Mouse (Mus musculus) stomach, embryonic 14.5 days (tissue): ENCODE measurements at regions not wholly inside any gene's neighbourhood (a gene's known extent, or its start where the extent isn't known, plus 50 kb on each side); places are given as distances from the start of the nearest gene placed in this dataset.
"Not testable (repeated sequence)": the region's sequence is repeated elsewhere in the genome, so short reads cannot be mapped to it uniquely, and the experiment has no call there.

Experiments
- ATAC-seq: fragments of 200-750 bp; cut with Nextera tagmentation; 2 replicates; pipeline ENCODE4 v1.8.0; 2017; ENCODE audit warnings: low read depth, moderate TSS enrichment; ENCODE audit not compliant: insufficient number of reproducible peaks, insufficient read depth, low FRiP score
- H3K27ac ChIP-seq: fragments of 300-500 bp; sonication (generic); 2 replicates; pipeline ENCODE4 v1.5.1; 2014; ENCODE audit warnings: mild to moderate bottlenecking, low read length, moderate library complexity, mixed read lengths
- H3K27me3 ChIP-seq: fragments of 300-500 bp; sonication (generic); 2 replicates; pipeline ENCODE4 v1.6.1; 2014; ENCODE audit warnings: low read length, control low read depth, mixed read lengths; ENCODE audit not compliant: control insufficient read depth, insufficient read depth
- H3K36me3 ChIP-seq: fragments of 300-500 bp; sonication (generic); 2 replicates; pipeline ENCODE4 v1.6.1; 2014; ENCODE audit warnings: mild to moderate bottlenecking, control low read depth, low read length, moderate library complexity, mixed read lengths; ENCODE audit not compliant: control insufficient read depth, insufficient read depth
- H3K4me1 ChIP-seq: fragments of 300-500 bp; sonication (generic); 2 replicates; pipeline ENCODE4 v1.6.1; 2014; ENCODE audit warnings: low read length, control low read depth, mixed read lengths; ENCODE audit not compliant: control insufficient read depth, insufficient read depth
- H3K4me2 ChIP-seq: fragments of 300-500 bp; sonication (generic); replicated peaks from 2 replicates; pipeline ENCODE4 v1.6.1; 2014; ENCODE audit warnings: low read depth, low read length, control low read depth
- H3K4me3 ChIP-seq: fragments of 300-500 bp; sonication (generic); 2 replicates; pipeline ENCODE4 v1.5.1; 2014; ENCODE audit warnings: low read depth, low read length, control low read depth
- H3K9ac ChIP-seq: fragments of 300-500 bp; sonication (generic); replicated peaks from 2 replicates; pipeline ENCODE4 v1.6.1; 2014; ENCODE audit warnings: low read depth, mild to moderate bottlenecking, control low read depth, low read length, moderate library complexity, mixed read lengths
- H3K9me3 ChIP-seq: fragments of 300-500 bp; sonication (generic); 2 replicates; pipeline ENCODE4 v1.6.1; 2016; ENCODE audit warnings: low read depth, low read length, control low read depth; ENCODE audit not compliant: control insufficient read depth
- WGBS: fragments of 180-500 bp; shearing (Covaris S2); extraction: QIAGEN DNeasy Blood & Tissue Kit; methylation state at CpG from one replicate; pipeline ENCODE4 v1.1.7; 2014; 5-methylcytosine and 5-hydroxymethylcytosine counted together

- no peaks in the 10 kb centered on the region for H3K4me1 ChIP-seq
- ATAC-seq = no peak
- WGBS = 86% methylated on average over 2 of the region's 2 CpGs
Measured at GRCm38 (mm10) chr16:12798523-12798922, 311.0 kb upstream of the Ercc4 start.

GRCm38 (mm10) chr16:12800181-12800580 lies 309.3 kb upstream of the Ercc4 start:
- no peak for ATAC-seq
- no peaks in the 10 kb centered on the region for H3K36me3 ChIP-seq
- H3K27me3 ChIP-seq = no peaks in the 10 kb centered on the region
- H3K4me1 ChIP-seq = no peaks in the 10 kb centered on the region
- no peak overlapping the region for H3K4me2 ChIP-seq
- WGBS = 82% methylated on average over 1 of the region's 1 CpGs
- H3K9me3 ChIP-seq = no peaks in the 10 kb centered on the region
- no peak overlapping the region for H3K27ac ChIP-seq
- H3K4me3 ChIP-seq = no peak overlapping the region
- no peak overlapping the region for H3K9ac ChIP-seq

More at GRCm38 (mm10) chr16:12798523-12798922, 311.0 kb upstream of the Ercc4 start:
- H3K36me3 ChIP-seq = no peaks in the 10 kb centered on the region
- no peak overlapping the region for H3K9ac ChIP-seq
- no peaks in the 10 kb centered on the region for H3K9me3 ChIP-seq
- no peak overlapping the region for H3K27ac ChIP-seq
- H3K27me3 ChIP-seq = no peaks in the 10 kb centered on the region
- no peak overlapping the region for H3K4me3 ChIP-seq
- H3K4me2 ChIP-seq = no peak overlapping the region

- H3K9me3 ChIP-seq = no peaks in the 10 kb centered on the region
- ATAC-seq = no peak
- no peak overlapping the region for H3K27ac ChIP-seq
- no peak overlapping the region for H3K9ac ChIP-seq
- no peak overlapping the region for H3K4me3 ChIP-seq
- no peak overlapping the region for H3K4me2 ChIP-seq
- 75% methylated on average over 1 of the region's 1 CpGs for WGBS
- no peaks in the 10 kb centered on the region for H3K4me1 ChIP-seq
- no peaks in the 10 kb centered on the region for H3K36me3 ChIP-seq
- no peaks in the 10 kb centered on the region for H3K27me3 ChIP-seq
Measured at GRCm38 (mm10) chr16:12802651-12803050, 306.8 kb upstream of the Ercc4 start.

- Histone ChIP-seq H3K9me3 (no peaks in the 10 kb centered on the region), H3K9ac (no peak overlapping the region), H3K4me1 (no peaks in the 10 kb centered on the region), H3K27me3 (no peaks in the 10 kb centered on the region), H3K27ac (no peak overlapping the region), H3K4me3 (no peak overlapping the region), H3K4me2 (no peak overlapping the region), H3K36me3 (no peaks in the 10 kb centered on the region)
- 54% methylated on average over 8 of the region's 8 CpGs for WGBS
- no peak for ATAC-seq
Measured at GRCm38 (mm10) chr16:12807351-12807871, 302.1 kb upstream of the Ercc4 start.

- Histone ChIP-seq H3K4me3 (no peak overlapping the region), H3K27me3 (no peaks in the 10 kb centered on the region), H3K4me1 (no peaks in the 10 kb centered on the region), H3K9me3 (no peaks in the 10 kb centered on the region), H3K9ac (no peak overlapping the region), H3K27ac (no peak overlapping the region), H3K36me3 (no peaks in the 10 kb centered on the region), H3K4me2 (no peak overlapping the region)
- 56% methylated on average over 2 of the region's 2 CpGs for WGBS
- no peak for ATAC-seq
Measured at GRCm38 (mm10) chr16:12811088-12811487, 298.4 kb upstream of the Ercc4 start.

DNA sequence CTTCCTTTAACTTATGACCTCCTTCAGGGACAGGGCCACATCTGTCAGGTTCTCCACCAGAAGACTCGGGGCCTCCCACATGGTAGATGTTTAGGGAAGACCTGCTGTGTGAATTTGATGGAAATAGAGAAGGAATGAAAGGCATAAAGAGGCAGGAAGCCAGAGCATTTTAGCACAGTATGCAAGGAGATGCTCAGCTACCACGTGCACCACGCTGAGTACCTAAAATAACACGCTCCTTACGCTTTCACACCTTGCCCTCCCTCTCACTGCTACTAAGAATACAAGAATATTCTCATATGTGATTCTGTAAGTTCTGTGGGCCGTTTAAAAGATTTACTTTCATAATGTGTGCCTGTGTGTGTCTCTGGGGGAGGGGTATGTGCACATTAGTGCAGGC lies 284.8 kb upstream of the Ercc4 start:
- Histone ChIP-seq H3K4me1 (no peaks in the 10 kb centered on the region), H3K4me3 (no peak overlapping the region), H3K27me3 (no peaks in the 10 kb centered on the region), H3K9me3 (no peaks in the 10 kb centered on the region), H3K36me3 (no peaks in the 10 kb centered on the region), H3K9ac (no peak overlapping the region), H3K27ac (no peak overlapping the region), H3K4me2 (no peak overlapping the region)
- WGBS = 83% methylated on average over 6 of the region's 6 CpGs
- ATAC-seq = no peak

GRCm38 (mm10) chr16:12826222-12826621 lies 283.3 kb upstream of the Ercc4 start:
- H3K36me3 ChIP-seq = no peaks in the 10 kb centered on the region
- ATAC-seq = no peak
- no peak overlapping the region for H3K9ac ChIP-seq
- H3K4me1 ChIP-seq = no peaks in the 10 kb centered on the region
- H3K9me3 ChIP-seq = no peaks in the 10 kb centered on the region
- no peak overlapping the region for H3K4me3 ChIP-seq
- H3K27me3 ChIP-seq = no peaks in the 10 kb centered on the region
- no peak overlapping the region for H3K4me2 ChIP-seq
- 52% methylated on average over 8 of the region's 8 CpGs for WGBS
- H3K27ac ChIP-seq = no peak overlapping the region

- H3K4me2 ChIP-seq, H3K9ac ChIP-seq, H3K4me1 ChIP-seq, H3K27ac ChIP-seq, H3K36me3 ChIP-seq, H3K4me3 ChIP-seq, ATAC-seq, H3K27me3 ChIP-seq, H3K9me3 ChIP-seq: not testable (repeated sequence)
- WGBS = 46% methylated on average over 1 of the region's 1 CpGs
Measured at GRCm38 (mm10) chr16:12831308-12831707, 278.2 kb upstream of the Ercc4 start.

DNA sequence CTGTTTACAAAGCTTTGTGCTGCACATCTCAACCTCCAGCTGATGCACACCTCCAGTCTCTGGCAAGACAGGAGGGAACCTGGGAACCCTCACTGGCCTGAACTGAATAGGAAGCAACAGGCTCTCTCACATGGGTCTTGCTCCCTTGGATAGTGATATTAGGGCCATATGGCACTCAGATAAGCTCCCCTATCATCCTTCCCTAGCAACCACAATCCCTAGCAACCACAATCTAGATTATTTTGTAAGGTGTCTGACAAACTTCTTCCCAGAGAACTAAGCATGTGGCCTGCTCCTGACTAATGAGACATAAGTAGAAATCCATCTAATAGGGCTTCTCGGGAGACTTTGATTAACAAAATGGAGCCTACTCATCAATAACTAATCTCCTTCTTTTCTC lies 253.1 kb upstream of the Ercc4 start:
- no peaks in the 10 kb centered on the region for H3K36me3 ChIP-seq
- H3K27me3 ChIP-seq = no peaks in the 10 kb centered on the region
- H3K9me3 ChIP-seq = no peaks in the 10 kb centered on the region
- H3K9ac ChIP-seq = no peak overlapping the region
- no peak overlapping the region for H3K4me3 ChIP-seq
- no peak overlapping the region for H3K27ac ChIP-seq
- ATAC-seq = no peak
- 82% methylated on average over 1 of the region's 1 CpGs for WGBS
- H3K4me1 ChIP-seq = no peaks in the 10 kb centered on the region
- no peak overlapping the region for H3K4me2 ChIP-seq
